Mouse (Mus musculus) spleen, adult 2 months (tissue): Measurements from ENCODE around the gene Gclm.

Experiments
- CTCF ChIP-seq: fragments of 200-500 bp; IDR thresholded peaks from 2 replicates; pipeline ENCODE4 v1.5.1; 2011; ENCODE audit warnings: mild to moderate bottlenecking, inconsistent platforms; ENCODE audit not compliant: insufficient read depth, insufficient read length, insufficient replicate concordance; ENCODE audit errors: extremely low read depth
- POLR2A ChIP-seq: fragments of 200-500 bp; IDR thresholded peaks from 2 replicates; pipeline ENCODE4 v1.6.1; 2011; ENCODE audit warnings: low read depth, low read length, inconsistent platforms

DNA sequence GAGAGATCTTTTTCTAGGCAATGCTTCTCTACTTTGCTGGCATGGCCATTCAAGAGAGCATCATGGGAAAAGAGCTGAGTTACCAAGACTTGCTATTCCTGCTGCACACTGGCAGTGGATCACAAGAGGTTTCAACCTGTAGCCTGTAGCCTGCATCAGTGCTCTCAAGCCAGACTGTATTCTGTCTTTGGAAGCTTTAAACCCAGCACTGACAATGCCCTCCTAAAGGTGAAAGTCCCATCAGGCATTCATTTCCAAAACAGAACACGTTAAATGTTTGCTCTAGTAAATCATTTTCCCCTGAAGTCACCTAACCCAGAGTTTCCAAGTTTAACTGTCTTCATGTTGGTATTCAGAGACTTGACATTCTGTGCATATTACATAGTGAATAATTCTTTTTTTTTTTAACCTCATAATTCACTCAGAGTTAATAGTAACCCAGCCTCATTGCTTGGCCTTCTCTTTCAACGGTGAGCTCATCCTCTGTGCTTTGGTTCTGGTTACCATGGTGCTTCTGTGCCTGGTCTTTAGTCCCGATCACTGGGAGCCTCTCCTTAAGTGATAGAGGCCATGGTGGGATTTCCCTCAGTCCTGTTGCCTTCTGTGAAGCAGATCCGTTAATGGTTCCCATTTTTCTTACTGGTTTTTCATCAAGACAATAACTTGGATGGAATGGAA lies 48.6 kb upstream of the Gclm start:
- TF ChIP-seq POLR2A (no peak), CTCF (no peak)
